Mouse (Mus musculus): ENCODE data around the gene Pole2.
"Not testable (repeated sequence)": the region's sequence is repeated elsewhere in the genome, so short reads cannot be mapped to it uniquely, and the experiment has no call there.

Gene Pole2

DNA sequence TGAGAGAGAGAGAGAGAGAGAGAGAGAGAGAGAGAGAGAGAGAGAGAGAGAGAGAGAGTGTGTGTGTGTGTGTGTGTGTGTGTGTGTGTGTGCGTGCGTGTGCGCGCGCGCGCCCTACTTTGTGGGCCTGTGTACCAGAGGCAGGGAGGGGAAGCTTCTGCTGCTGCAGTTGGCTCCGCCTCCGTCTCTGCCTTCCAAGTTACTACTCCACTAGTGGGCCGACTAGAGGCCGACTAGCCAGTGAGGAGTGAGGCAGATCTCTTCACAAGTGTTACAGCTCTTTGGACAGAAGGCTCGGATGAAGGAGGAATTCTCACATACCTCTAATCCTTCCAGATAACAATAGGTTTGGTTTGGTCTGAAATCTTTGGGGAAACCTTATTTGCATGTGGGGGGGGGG lies 48.6 kb downstream of the Pole2 start:
- no peak for DNase-seq (ENCODE audit: low read depth, low spot score)

DNA sequence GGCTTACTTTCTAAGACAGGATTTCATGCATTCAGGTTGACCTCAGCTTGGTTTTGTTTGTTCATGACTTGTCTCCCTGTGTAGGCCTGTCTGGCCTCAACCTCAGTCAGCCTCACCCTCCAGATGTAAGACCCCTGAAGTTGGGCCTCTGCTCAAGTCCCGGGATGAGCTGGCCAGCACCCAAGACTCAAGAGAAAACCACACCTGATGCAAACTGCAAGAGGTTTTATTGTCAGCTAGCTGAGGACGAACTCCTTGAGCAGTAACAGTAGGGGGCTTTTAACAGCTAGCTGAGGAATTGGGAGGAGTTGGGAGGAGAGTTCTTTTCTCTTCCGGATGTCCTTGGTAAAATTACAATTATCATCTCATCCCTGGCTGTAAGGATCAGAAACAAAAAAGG lies 50.5 kb downstream of the Pole2 start:
- DNase-seq (ENCODE audit: low read depth, low spot score), result no peak

DNA sequence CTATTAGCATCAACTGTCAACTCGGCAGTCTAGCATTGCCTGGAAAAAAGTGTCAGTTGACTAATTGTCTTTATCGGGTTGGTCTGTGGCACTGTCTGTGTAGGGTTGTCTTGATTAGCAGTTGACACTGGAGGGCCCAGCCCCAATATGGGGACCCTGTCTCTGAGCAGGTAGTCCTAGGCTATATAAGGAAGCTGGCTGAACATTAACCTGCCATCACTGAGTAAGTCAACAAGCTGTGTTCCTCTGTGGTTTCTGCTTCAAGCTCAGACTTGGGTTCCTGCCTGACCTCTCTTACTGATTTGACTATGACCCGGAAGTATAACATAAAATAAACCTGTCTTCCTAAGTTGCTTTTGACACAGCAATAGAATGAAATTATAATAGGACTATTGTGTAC lies 52.0 kb downstream of the Pole2 start:
- no peak for DNase-seq (ENCODE audit: low read depth, low spot score)

DNA sequence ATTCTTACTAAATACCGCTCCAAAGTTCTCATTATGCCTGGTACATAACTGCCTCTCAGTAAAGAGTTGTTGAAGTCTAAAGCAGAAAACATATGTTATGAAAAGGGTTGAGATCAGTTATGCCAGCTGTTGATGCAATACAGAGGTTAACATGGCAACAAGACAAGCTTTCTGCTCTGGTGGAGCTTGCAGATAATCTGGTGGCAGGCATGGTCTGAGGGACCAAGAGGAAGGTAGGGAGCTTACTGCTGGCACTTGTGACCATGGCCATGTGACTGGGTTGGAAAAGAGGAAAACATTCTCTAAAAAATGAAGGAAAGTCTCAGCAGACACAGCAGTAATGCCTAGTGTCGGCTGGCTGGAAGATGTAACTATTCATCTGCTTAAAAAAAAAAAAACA lies 56.7 kb downstream of the Pole2 start:
- no peak for DNase-seq (ENCODE audit: low read depth, low spot score)

DNA sequence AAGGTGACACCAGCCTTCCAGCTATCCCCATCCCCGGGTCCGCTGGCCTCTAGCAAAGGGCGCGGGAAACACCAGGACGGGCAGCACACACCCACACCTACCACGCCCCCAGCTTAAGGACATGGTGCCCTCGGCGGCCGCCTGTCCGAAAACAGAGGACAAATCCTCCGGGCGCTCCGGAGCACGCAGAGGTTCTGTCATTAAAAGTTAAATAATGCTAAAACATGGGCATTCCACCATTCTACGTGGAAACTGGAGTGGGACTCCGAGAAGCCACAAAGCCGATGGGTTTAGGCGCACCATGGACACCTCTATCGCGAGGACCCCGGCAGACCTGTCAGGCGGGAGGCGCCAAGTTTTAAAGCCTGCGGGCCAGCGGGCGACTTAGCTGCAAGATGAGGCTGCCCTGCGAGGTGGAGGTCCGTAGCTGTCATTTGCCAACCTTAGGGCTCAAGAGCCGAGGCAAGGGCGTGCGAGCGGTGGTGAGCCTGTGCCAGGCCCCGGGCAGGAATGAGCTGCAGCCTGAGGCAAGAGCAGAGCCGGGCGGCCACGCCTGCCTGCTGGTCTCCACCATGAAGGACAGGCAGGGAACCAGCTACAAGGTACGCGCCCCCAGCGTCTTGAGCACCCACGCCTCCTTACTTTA lies 59.4 kb downstream of the Pole2 start, which contains the start of gene Lrr1:
Lrr1 (plus strand) TSS at position 354 of the 646 bp plus-strand sequence.
- DNase-seq (ENCODE audit: low read depth, low spot score), result peak; percentile 82

DNA sequence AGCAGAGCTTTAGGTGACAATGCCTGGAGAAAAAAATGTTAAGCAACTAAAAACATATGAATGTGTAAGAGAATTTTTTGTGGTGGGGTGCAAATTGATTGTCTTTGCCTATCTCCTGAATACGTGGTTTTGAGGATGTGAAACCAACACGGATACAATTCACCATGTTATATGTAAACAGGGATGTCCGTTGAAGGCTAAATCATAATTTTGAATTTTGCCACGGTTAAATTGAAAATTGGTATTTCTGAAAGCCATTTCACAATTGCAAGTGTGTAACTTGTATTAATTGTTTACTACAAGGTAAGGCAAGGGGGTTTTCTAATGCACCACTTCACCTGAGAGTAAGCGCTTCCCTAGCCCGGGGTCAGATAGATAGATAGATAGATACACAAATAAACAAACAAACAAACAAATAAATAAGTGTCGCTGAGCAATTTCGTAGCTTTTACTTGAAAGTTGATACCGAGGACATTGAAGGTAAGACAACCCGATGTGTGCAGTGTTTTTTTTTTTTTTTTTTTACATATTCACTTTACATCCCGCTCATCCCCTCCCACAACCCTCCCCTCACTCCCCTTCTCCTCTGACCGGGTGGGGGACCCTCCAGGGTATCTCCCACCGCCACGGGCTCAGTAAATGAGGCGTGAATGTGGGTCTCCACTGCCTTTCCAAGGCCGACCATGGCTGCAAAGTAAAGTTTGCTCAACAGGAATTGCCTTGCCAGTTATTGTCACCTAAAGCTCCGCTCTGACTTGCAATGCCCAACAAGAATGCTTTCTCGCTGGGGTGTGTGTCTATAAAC lies 60.1 kb downstream of the Pole2 start:
- no peak for DNase-seq (ENCODE audit: low read depth, low spot score)

DNA sequence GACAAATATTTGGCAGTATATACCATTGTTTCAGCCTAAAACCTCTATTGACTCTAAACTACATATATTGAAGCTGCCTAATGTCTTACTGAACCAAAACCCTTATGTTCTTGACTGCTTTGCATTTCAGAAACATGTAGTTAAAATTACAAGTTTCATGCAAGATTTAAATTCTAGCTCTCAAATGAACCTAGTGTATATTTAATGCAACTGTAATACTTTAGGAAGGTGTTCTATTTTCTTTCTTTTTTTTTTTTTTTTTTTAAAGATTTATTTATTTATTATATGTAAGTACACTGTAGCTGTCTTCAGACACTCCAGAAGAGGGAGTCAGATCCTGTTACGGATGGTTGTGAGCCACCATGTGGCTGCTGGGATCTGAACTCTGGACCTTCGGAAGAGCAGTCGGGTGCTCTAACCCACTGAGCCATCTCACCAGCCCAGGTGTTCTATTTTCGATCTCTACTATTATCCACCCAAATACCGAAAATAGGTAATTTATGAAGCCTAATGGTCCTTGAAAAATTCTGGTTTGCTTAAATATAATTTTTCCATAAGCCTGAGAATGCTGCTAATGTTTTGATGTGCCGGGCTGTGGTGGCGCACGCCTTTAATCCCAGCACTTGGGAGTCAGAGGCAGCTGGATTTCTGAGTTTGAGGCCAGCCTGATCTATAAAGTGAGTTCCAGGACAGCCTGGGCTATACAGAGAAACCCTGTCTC lies 61.0 kb downstream of the Pole2 start:
- not testable (repeated sequence) for DNase-seq (ENCODE audit: low read depth, low spot score)

DNA sequence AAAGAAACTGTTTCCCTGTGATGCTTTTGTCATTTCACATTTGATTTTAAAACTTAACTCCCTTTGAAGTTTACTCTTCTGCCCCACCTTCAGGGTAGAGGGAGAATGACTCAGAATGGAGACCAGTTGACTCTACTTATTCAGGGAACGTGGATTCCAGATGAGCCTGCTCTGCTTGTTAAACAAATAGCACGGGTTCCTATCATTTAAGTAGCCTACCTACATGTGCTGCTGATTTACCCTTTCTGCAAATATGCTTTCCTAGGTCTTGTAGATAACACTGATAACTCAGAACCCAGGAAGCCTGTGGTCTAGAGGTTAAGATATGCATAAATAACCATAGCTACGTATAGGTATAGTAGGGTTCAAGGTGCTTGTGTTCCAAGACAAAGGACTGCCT lies 63.1 kb downstream of the Pole2 start:
- DNase-seq (ENCODE audit: low read depth, low spot score), result no peak

DNA sequence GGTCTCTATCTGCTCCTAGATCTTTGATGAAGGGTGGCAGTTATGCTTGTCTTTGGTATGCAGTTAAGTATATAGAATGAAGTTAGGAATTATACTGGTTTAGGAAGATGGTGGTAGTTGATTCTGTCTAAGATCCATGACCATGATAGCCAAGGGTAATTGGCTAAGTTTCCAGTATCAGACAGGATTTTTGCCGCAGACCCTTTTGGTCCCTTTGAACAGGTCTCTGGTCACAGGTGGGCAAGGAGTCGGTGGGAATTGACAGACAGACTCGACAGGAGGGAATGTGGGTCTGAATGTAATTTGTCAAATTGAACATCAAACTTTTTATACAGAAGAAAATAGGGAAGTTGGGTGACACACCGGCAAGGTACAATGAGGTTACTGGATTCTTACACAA lies 64.4 kb downstream of the Pole2 start:
- not testable (repeated sequence) for DNase-seq (ENCODE audit: low read depth, low spot score)

DNA sequence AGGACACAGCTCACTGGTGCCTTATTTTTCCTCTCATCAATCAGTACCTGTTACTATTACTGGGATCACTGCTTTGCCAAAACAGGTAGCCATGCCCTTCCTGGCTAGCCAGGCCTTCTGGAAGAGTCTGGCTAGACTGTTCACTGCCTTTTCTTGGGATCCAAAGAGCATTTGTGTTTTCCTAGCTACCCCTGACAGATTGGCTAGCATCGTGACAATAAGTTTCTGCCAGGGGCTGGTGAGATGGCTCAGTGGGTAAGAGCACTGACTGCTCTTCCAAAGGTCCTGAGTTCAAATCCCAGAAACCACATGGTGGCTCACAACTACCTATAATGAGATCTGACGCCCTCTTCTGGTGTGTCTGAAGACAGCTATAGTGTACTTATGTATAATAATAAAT lies 67.3 kb downstream of the Pole2 start:
- DNase-seq (ENCODE audit: low read depth, low spot score), result not testable (repeated sequence)

DNA sequence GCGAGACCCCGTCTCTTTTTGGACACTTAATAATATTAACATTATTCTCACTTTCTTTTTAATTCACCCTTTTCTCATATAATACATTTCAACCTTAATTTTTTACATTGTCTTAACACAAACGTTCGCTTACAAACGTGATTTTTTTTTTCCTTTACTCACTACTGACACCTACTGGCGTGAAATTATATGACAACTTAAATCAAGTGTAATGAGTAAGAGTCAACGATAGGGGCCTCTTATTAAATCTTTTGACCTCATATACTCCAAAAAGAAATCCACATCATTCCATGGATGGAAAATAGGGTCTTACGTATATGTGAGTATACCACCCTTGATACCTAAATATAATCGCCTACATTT lies 68.4 kb downstream of the Pole2 start:
- DNase-seq (ENCODE audit: low read depth, low spot score), result peak; percentile 87

DNA sequence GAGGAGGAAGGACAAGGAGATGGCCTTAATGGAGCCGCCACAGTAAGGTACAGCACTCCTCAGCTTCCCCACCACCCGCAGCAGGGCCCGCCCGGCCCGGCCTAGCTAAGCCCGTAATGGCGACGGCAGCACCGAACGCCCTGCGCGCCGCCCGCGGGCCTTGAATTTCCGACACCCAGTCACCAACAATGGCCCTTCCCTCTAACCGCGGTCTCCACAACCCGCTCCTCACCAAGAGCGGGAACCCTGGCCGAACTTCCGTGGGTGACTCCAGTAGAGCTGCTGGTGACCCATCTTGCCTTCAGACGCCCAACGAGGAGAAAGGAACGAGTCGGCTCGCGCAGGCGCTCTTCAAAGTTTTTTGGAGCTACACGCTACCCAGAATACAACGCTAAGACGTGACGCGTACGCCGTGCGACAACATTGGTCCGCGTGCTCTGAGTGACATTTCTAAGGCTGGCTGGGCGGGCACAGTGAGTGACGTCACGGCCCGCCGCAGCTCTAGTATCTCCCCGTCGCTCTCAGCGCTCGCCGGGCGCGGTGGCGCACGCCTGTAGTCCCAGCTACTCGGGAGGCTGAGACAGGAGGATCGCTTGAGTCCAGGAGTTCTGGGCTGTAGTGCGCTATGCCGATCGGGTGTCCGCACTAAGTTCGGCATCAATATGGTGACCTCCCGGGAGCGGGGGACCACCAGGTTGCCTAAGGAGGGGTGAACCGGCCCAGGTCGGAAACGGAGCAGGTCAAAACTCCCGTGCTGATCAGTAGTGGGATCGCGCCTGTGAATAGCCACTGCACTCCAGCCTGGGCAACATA lies 69.0 kb downstream of the Pole2 start, which contains the start of gene Rps29:
Rps29 (minus strand) TSS at position 422 of the 813 bp plus-strand sequence.
- peak; percentile 100 for DNase-seq (ENCODE audit: low read depth, low spot score)

DNA sequence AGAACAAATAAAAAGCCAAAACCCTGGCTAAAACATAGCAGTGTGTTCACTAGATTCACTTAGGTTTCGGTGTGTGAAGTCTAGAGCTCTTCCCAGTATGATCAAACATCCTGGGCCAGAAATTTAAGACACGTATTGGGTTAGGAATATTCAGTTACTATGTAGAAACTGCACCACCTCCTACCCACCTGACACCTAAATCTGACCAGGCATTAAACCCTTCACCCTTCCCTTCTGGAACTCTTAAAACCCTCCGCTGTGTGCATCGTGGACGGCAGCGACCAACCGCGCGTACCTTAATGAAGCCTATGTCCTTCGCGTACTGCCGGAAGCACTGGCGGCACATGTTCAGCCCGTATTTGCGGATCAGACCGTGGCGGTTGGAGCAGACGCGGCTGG lies 69.6 kb downstream of the Pole2 start:
- no peak for DNase-seq (ENCODE audit: low read depth, low spot score)

DNA sequence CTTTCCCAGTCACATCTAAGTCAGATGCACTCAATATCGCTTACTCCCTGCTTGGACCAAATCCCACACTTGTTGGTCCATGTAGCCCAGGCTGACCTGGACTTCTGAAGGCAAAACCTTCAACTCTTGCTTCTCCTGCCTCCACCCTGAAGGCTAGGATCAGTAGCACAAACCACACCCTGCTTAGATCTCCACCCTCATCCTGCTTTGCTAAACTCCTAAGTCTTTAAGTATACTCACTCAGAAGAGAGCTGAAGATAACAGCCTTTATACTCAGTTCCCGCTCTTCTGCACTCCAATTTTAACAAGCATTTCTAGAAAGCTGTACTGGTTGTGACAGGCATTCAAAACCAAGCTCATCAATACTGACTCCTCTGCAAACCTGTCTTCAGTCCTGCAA lies 70.9 kb downstream of the Pole2 start:
- DNase-seq (ENCODE audit: low read depth, low spot score), result no peak

DNA sequence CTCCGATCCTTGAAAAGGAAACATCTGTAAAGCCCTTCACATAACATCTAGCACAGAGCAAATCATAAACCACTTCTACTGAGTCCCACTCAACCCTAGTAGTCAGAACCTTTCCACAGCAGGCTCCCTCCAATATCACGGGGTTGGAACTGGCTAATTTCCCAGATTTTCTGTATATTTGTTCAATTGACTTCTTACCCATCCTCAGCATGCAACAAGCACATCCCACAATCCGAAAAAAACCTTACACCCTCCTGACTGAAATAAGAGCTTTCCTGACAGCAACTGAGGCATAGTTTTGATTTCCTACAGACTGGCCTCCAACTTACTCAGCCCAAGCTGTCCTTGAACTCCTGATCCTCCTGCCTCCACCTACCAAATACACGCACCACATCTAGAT lies 71.6 kb downstream of the Pole2 start:
- no peak for DNase-seq (ENCODE audit: low read depth, low spot score)

DNA sequence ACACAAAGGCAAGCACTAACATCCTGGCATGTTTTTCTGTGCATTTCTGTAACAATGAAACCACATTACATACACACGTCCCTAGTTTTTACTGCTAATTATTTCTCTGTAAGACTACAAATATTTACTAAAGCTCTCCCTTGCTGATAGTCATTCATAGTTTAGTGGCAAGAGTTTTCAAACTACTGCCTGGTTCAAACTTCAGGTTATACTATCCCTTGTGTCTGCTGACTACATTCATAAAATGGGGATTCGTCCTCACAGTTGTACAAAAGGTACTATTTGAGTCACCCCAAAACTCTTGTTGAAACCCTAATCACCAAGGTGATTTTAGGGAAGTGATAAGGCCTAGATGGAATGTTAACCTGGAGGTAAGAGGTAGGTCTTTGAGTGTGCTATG lies 72.1 kb downstream of the Pole2 start:
- DNase-seq (ENCODE audit: low read depth, low spot score), result no peak

Measured in mesoderm, embryonic 11.5 days (tissue).